Mouse (Mus musculus) cerebellum, adult 2 months (tissue): ENCODE data around the gene Ppp1r14b.

Experiments used
- CTCF ChIP-seq: fragments of 200-500 bp; IDR thresholded peaks from 2 replicates; pipeline ENCODE4 v1.5.1; 2011; ENCODE audit warnings: low read depth, mild to moderate bottlenecking, control low read depth, low read length, moderate library complexity, borderline replicate concordance; ENCODE audit not compliant: insufficient read depth
- POLR2A ChIP-seq: fragments of 200-500 bp; IDR thresholded peaks from 2 replicates; pipeline ENCODE4 v1.6.1; 2011; ENCODE audit warnings: low read length, control low read depth, borderline replicate concordance; ENCODE audit not compliant: insufficient read depth

DNA sequence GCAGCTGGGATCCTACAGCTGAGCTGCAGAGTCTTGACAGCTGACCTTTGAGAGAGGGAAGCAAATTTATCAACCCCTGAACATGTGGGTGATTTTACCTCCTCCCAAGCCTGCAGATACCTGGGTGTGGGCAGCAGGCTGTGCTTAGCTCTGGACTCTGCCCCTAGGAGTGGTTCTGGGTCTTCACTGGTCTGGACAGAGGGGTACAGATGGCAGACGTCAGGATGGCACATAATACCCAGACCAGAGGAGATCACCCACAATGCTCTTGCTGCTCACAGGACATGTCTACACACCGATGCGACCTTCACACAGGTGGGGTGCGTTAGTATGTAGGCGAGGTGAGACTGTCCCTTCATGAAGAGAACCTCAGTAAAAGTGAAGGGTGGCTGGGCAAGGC, 25.2 kb upstream of the Ppp1r14b start:
- TF ChIP-seq CTCF (no peak), POLR2A (no peak)
